ENCODE assay signal across 8 mouse cellular contexts in genomic region chr6:88971729-88972128, GRCm38 (mm10).
DNase-seq lines count a peak whose midpoint lies in the region; ATAC-seq and TF ChIP-seq lines count a peak whose summit lies in the region.

No protein-coding gene starts in this region.

- no peaks in the 10 kb centered on the region for H3K9me3 ChIP-seq in kidney, postnatal 0 days (replicated peaks; ENCODE audit: low read length)
- H3K9me3 ChIP-seq in hindbrain, embryonic 16.5 days (ENCODE audit: control insufficient read depth, low read length), result no peaks in the 10 kb centered on the region
- no peaks in the 10 kb centered on the region for H3K9me3 ChIP-seq in midbrain, embryonic 13.5 days

- peak; percentile 35 for DNase-seq in kidney, postnatal 0 days (ENCODE audit: low spot score)
- no peak for DNase-seq in kidney, adult 11 months
- peak; percentile 48 to 61 for DNase-seq in cerebellum, postnatal 25 days
- no peak for DNase-seq in thymus, postnatal 36 days
- no peak for DNase-seq in thymus, postnatal 14 days
- no peak for DNase-seq in thymus, postnatal 10 days (ENCODE audit: low spot score in 2 of 2)

- no peak for TF ChIP-seq CTCF in kidney, postnatal 0 days (IDR thresholded peaks at IDR 0.05; ENCODE audit: low read depth)

- 24% methylated on average over 9 of the region's 9 CpGs for WGBS in kidney, postnatal 0 days
- 13% methylated on average over 9 of the region's 9 CpGs for WGBS in hindbrain, embryonic 16.5 days
- 10% methylated on average over 9 of the region's 9 CpGs for WGBS in midbrain, embryonic 13.5 days

- no peak overlapping the region for H3K27ac ChIP-seq in kidney, postnatal 0 days
- no peak overlapping the region for H3K27ac ChIP-seq in hindbrain, embryonic 16.5 days (ENCODE audit: low read depth, low read length)
- peak overlapping the region; percentile 26 for H3K27ac ChIP-seq in midbrain, embryonic 13.5 days

- H3K9ac ChIP-seq in kidney, postnatal 0 days (ENCODE audit: low read depth, low read length), result no peak overlapping the region
- H3K9ac ChIP-seq in hindbrain, embryonic 16.5 days (ENCODE audit: low read depth, low read length), result peak overlapping the region; percentile 30; the same call in 1 of the 2 replicates
- H3K9ac ChIP-seq in midbrain, embryonic 13.5 days (replicated peaks), result no peak overlapping the region

- no peaks in the 10 kb centered on the region; the same call in 1 of the 2 replicates for H3K4me1 ChIP-seq in kidney, postnatal 0 days (replicated peaks; ENCODE audit: insufficient read depth, low read length)
- H3K4me1 ChIP-seq in hindbrain, embryonic 16.5 days (ENCODE audit: control insufficient read depth, insufficient read depth, low read depth, low read length), result peaks cover 31% of the 10 kb centered on the region
- H3K4me1 ChIP-seq in midbrain, embryonic 13.5 days (replicated peaks), result peaks cover 78% of the 10 kb centered on the region

- H3K36me3 ChIP-seq in kidney, postnatal 0 days (ENCODE audit: insufficient read depth, low read length), result no peaks in the 10 kb centered on the region
- no peaks in the 10 kb centered on the region for H3K36me3 ChIP-seq in hindbrain, embryonic 16.5 days (ENCODE audit: control insufficient read depth, insufficient read depth, low read length)
- no peaks in the 10 kb centered on the region for H3K36me3 ChIP-seq in midbrain, embryonic 13.5 days

- no peaks in the 10 kb centered on the region for H3K27me3 ChIP-seq in kidney, postnatal 0 days (ENCODE audit: insufficient read depth, low read length)
- no peaks in the 10 kb centered on the region for H3K27me3 ChIP-seq in hindbrain, embryonic 16.5 days (replicated peaks; ENCODE audit: control insufficient read depth, insufficient read depth, low read length)
- 0 out of 2 replicates have a peak, but pooled peaks cover 3% of the 10 kb centered on the region for H3K27me3 ChIP-seq in midbrain, embryonic 13.5 days

- no peak overlapping the region for H3K4me2 ChIP-seq in kidney, postnatal 0 days (ENCODE audit: low read length)
- H3K4me2 ChIP-seq in hindbrain, embryonic 16.5 days (ENCODE audit: low read length), result no peak overlapping the region
- H3K4me2 ChIP-seq in midbrain, embryonic 13.5 days (replicated peaks), result no peak overlapping the region

- H3K4me3 ChIP-seq in kidney, postnatal 0 days (replicated peaks; ENCODE audit: low read depth, low read length), result no peak overlapping the region
- no peak overlapping the region for H3K4me3 ChIP-seq in hindbrain, embryonic 16.5 days (ENCODE audit: low read length)
- no peak overlapping the region for H3K4me3 ChIP-seq in midbrain, embryonic 13.5 days (replicated peaks)

- ATAC-seq in kidney, postnatal 0 days (replicated peaks; ENCODE audit: low FRiP score, low read depth), result peak; percentile 22; the same call in 1 of the 2 replicates
- ATAC-seq in hindbrain, embryonic 16.5 days, result no peak
- ATAC-seq in midbrain, embryonic 13.5 days, result no peak

Comparison
In these comparisons a context has a peak if more than half of its experiments do, and no peak if none do; other contexts are left out.
1. DNase-seq: peak in kidney, postnatal 0 days (single experiment) and cerebellum, postnatal 25 days (2 of 2); none in kidney, adult 11 months (single experiment), thymus, postnatal 36 days (0 of 2), thymus, postnatal 14 days (single experiment) and thymus, postnatal 10 days (0 of 2).